Mouse (Mus musculus): ENCODE results near the gene Olfr846. TPM values are rescaled to one million over a fixed set of nuclear protein-coding genes. Genes with fewer than 3 reads are reported as not detected.

Gene Olfr846
- total RNA-seq (2014; rRNA removed), result not detected in 2 replicates
- polyA plus RNA-seq (2012; rRNA removed), result not detected in 2 replicates

DNA sequence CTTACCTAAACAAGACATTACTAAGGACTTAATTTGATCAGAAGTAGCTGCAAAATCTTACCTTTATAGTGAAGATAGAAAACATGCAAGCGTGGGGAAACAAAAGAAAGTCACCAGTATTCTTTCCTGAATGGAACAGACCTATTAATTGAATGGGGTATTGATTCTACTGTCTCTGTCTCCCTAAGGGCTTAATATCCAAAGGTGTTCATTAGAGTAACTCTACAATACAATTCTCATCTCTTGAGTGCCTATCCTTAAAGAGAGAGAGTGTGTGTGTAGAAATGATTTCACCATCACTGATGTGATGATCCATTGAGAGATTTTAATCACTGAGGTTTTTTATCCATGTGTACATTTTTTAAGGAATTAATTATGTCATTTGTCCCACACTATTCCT, at the start of gene Olfr846:
TSS of gene Olfr846 (minus strand) at position 101 of the 400 bp plus-strand sequence.
- TF ChIP-seq CTCF (IDR thresholded peaks at IDR 0.05; ENCODE audit: low read depth, low read length), result no peak
- no peak for TF ChIP-seq POLR2A (IDR thresholded peaks at IDR 0.05; ENCODE audit: extremely low read depth, insufficient read depth, low read length)
- Histone ChIP-seq H3K27me3 (ENCODE audit: control insufficient read depth, insufficient read depth, low read length) (no peaks in the 10 kb centered on the region; the same call in 1 of the 2 replicates), H3K4me3 (ENCODE audit: insufficient read depth, low read depth, low read length) (no peak within 1 kb of the TSS), H3K27ac (replicated peaks; ENCODE audit: insufficient read depth, low read depth, low read length) (no peak within 1 kb of the TSS), H3K4me1 (ENCODE audit: control insufficient read depth, insufficient read depth, low read length) (no peaks in the 10 kb centered on the region), H3K79me2 (ENCODE audit: control insufficient read depth, insufficient read depth, low read length) (no peaks in the 10 kb centered on the region), H3K9ac (ENCODE audit: low read depth, low read length) (no peak within 1 kb of the TSS), H3K36me3 (ENCODE audit: control insufficient read depth, insufficient read depth, low read length) (no peaks in the 10 kb centered on the region)
- WGBS, result 33% methylated on average over 1 of the region's 1 CpGs
- DNase-seq (ENCODE audit: extremely low read depth, low read depth, low spot score), result no peak

DNA sequence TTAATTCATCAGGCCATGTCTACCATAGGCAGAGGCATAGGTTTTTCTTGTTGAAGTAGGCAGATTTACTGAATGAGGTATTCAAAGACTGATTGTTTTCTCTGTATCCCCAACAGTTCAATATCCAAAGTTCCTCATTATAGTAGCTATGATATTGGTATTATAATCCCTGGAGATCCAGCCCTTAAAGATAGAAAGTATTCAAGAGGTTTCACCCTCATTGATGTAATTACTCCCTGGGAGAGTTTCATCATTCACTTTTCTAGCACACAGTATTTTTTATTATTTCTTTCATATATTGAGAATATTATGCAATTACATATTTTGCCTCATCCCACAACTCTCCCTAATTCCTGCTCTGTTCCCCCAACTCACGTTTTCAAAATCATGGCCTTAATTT, 14.8 kb upstream of the Olfr846 start, which contains the start of gene Olfr847:
TSS of gene Olfr847 (minus strand) at position 101 of the 400 bp plus-strand sequence.
- no peak within 1 kb of the TSS for H3K4me3 ChIP-seq (ENCODE audit: insufficient read depth, low read depth, low read length)
- H3K36me3 ChIP-seq (ENCODE audit: control insufficient read depth, insufficient read depth, low read length), result no peaks in the 10 kb centered on the region
- H3K4me1 ChIP-seq (ENCODE audit: control insufficient read depth, insufficient read depth, low read length), result no peaks in the 10 kb centered on the region
- H3K79me2 ChIP-seq (ENCODE audit: control insufficient read depth, insufficient read depth, low read length), result no peaks in the 10 kb centered on the region
- H3K27me3 ChIP-seq (ENCODE audit: control insufficient read depth, insufficient read depth, low read length), result no peaks in the 10 kb centered on the region
- H3K27ac ChIP-seq (replicated peaks; ENCODE audit: insufficient read depth, low read depth, low read length), result no peak within 1 kb of the TSS
- 37% methylated on average over 1 of the region's 1 CpGs for WGBS
- no peak for DNase-seq (ENCODE audit: extremely low read depth, low read depth, low spot score)
- TF ChIP-seq CTCF (IDR thresholded peaks at IDR 0.05; ENCODE audit: low read depth, low read length) (no peak), POLR2A (IDR thresholded peaks at IDR 0.05; ENCODE audit: extremely low read depth, insufficient read depth, low read length) (no peak)
- no peak within 1 kb of the TSS for H3K9ac ChIP-seq (ENCODE audit: low read depth, low read length)

DNA sequence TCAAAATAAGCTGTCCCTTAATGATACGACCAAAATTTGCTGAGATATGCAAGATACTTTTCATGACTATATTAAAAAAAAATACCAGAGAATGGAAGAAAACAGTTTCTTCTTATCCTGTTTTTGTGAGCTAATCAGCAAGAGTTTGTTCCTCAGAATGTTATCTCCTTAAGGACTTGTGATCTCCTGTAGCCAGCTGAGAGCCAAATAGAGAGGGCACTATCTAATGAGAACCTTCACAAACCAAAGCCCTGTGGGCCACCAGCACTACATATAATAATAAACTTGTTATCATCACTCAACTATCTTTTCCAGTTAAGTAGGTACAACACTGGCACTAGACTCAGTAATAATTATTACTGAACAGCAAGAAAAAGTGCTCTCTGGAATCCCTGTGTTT, 27.6 kb downstream of the Olfr846 start, which contains the start of gene Olfr845:
TSS of gene Olfr845 (plus strand) at position 301 of the 400 bp plus-strand sequence.
- H3K9ac ChIP-seq (ENCODE audit: low read depth, low read length), result no peak within 1 kb of the TSS
- no peak for TF ChIP-seq POLR2A (IDR thresholded peaks at IDR 0.05; ENCODE audit: extremely low read depth, insufficient read depth, low read length)
- no peak for TF ChIP-seq CTCF (IDR thresholded peaks at IDR 0.05; ENCODE audit: low read depth, low read length)
- no peak within 1 kb of the TSS for H3K4me3 ChIP-seq (ENCODE audit: insufficient read depth, low read depth, low read length)
- no peaks in the 10 kb centered on the region for H3K36me3 ChIP-seq (ENCODE audit: control insufficient read depth, insufficient read depth, low read length)
- H3K79me2 ChIP-seq (ENCODE audit: control insufficient read depth, insufficient read depth, low read length), result no peaks in the 10 kb centered on the region
- no peaks in the 10 kb centered on the region for H3K27me3 ChIP-seq (ENCODE audit: control insufficient read depth, insufficient read depth, low read length)
- DNase-seq (ENCODE audit: extremely low read depth, low read depth, low spot score), result no peak
- H3K4me1 ChIP-seq (ENCODE audit: control insufficient read depth, insufficient read depth, low read length), result no peaks in the 10 kb centered on the region
- no peak within 1 kb of the TSS for H3K27ac ChIP-seq (replicated peaks; ENCODE audit: insufficient read depth, low read depth, low read length)
- 53% methylated on average over 1 of the region's 1 CpGs for WGBS

DNA sequence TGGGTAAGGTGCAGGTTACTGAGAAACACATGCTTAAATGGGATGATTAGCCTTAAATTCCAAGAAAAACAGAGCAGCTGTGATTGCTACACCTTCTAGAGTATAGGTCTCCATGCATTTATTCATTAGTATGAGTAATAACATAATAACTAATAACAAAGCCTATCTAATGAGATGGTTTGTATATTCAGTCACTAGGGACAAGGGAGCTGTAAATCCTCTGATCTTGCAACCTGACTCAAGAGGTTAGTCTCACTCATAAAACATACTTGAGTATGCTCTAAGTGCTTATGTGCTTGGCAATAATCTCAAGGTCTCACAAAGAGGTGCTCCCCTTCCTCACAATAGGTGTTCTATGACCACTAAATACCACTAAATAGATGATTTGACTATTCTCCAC, 47.8 kb downstream of the Olfr846 start, which contains the start of gene Olfr844:
TSS of gene Olfr844 (plus strand) at position 301 of the 400 bp plus-strand sequence.
- no peaks in the 10 kb centered on the region for H3K4me1 ChIP-seq (ENCODE audit: control insufficient read depth, insufficient read depth, low read length)
- TF ChIP-seq POLR2A (IDR thresholded peaks at IDR 0.05; ENCODE audit: extremely low read depth, insufficient read depth, low read length) (no peak), CTCF (IDR thresholded peaks at IDR 0.05; ENCODE audit: low read depth, low read length) (no peak)
- no peaks in the 10 kb centered on the region for H3K79me2 ChIP-seq (ENCODE audit: control insufficient read depth, insufficient read depth, low read length)

More for the DNA sequence above, 47.8 kb downstream of the Olfr846 start, which contains the start of gene Olfr844:
- Histone ChIP-seq H3K27me3 (ENCODE audit: control insufficient read depth, insufficient read depth, low read length) (no peaks in the 10 kb centered on the region), H3K9ac (ENCODE audit: low read depth, low read length) (no peak within 1 kb of the TSS), H3K27ac (replicated peaks; ENCODE audit: insufficient read depth, low read depth, low read length) (no peak within 1 kb of the TSS), H3K4me3 (ENCODE audit: insufficient read depth, low read depth, low read length) (no peak within 1 kb of the TSS), H3K36me3 (ENCODE audit: control insufficient read depth, insufficient read depth, low read length) (no peaks in the 10 kb centered on the region)
- DNase-seq (ENCODE audit: extremely low read depth, low read depth, low spot score), result no peak

Other genes starting within 250 kb of the Olfr846 start
- not detected in 2 replicates for gene Olfr836, start 243.6 kb downstream of the Olfr846 start, total RNA-seq (2014; rRNA removed)
- not detected in 2 replicates for gene Olfr836, start 243.6 kb downstream of the Olfr846 start, polyA plus RNA-seq (2012; rRNA removed)
- gene Olfr837, start 227.7 kb downstream of the Olfr846 start, total RNA-seq (2014; rRNA removed), result not detected in 2 replicates
- not detected in 2 replicates for gene Olfr837, start 227.7 kb downstream of the Olfr846 start, polyA plus RNA-seq (2012; rRNA removed)
- gene Olfr839-ps1, start 186.7 kb downstream of the Olfr846 start, total RNA-seq (2014; rRNA removed), result under 0.01 TPM in 1 of 2 replicates, not detected in the other
- not detected in 2 replicates for gene Olfr839-ps1, start 186.7 kb downstream of the Olfr846 start, polyA plus RNA-seq (2012; rRNA removed)
- not detected in 2 replicates for gene Olfr843, start 112.0 kb downstream of the Olfr846 start, total RNA-seq (2014; rRNA removed)
- gene Olfr843, start 112.0 kb downstream of the Olfr846 start, polyA plus RNA-seq (2012; rRNA removed), result not detected in 2 replicates
- not detected in 2 replicates for gene Olfr844, start 47.7 kb downstream of the Olfr846 start, total RNA-seq (2014; rRNA removed)
- not detected in 2 replicates for gene Olfr844, start 47.7 kb downstream of the Olfr846 start, polyA plus RNA-seq (2012; rRNA removed)
- gene Olfr845, start 27.5 kb downstream of the Olfr846 start, total RNA-seq (2014; rRNA removed), result not detected in 2 replicates
- gene Olfr845, start 27.5 kb downstream of the Olfr846 start, polyA plus RNA-seq (2012; rRNA removed), result not detected in 2 replicates
- gene Olfr847, start 14.7 kb upstream of the Olfr846 start, total RNA-seq (2014; rRNA removed), result not detected in 2 replicates
- not detected in 2 replicates for gene Olfr847, start 14.7 kb upstream of the Olfr846 start, polyA plus RNA-seq (2012; rRNA removed)
- not detected in 2 replicates for gene Olfr849, start 76.3 kb upstream of the Olfr846 start, total RNA-seq (2014; rRNA removed)
- gene Olfr849, start 76.3 kb upstream of the Olfr846 start, polyA plus RNA-seq (2012; rRNA removed), result not detected in 2 replicates
- gene Olfr850, start 114.2 kb upstream of the Olfr846 start, total RNA-seq (2014; rRNA removed), result not detected in 2 replicates
- not detected in 2 replicates for gene Olfr850, start 114.2 kb upstream of the Olfr846 start, polyA plus RNA-seq (2012; rRNA removed)
- gene Olfr851, start 129.3 kb upstream of the Olfr846 start, total RNA-seq (2014; rRNA removed), result not detected in 2 replicates
- gene Olfr851, start 129.3 kb upstream of the Olfr846 start, polyA plus RNA-seq (2012; rRNA removed), result not detected in 2 replicates
- gene Olfr853, start 177.1 kb upstream of the Olfr846 start, total RNA-seq (2014; rRNA removed), result not detected in 2 replicates
- not detected in 2 replicates for gene Olfr853, start 177.1 kb upstream of the Olfr846 start, polyA plus RNA-seq (2012; rRNA removed)
- gene Olfr854, start 203.4 kb upstream of the Olfr846 start, total RNA-seq (2014; rRNA removed), result not detected in 2 replicates
- not detected in 2 replicates for gene Olfr854, start 203.4 kb upstream of the Olfr846 start, polyA plus RNA-seq (2012; rRNA removed)
- not detected in 2 replicates for gene Olfr855, start 218.6 kb upstream of the Olfr846 start, total RNA-seq (2014; rRNA removed)
- gene Olfr855, start 218.6 kb upstream of the Olfr846 start, polyA plus RNA-seq (2012; rRNA removed), result not detected in 2 replicates